Mouse (Mus musculus): ENCODE measurements around the gene Stx4a. TPM values are rescaled to one million over a fixed set of nuclear protein-coding genes. Genes with fewer than 3 reads are reported as not detected.
A peak's percentile ranks its signal among the peaks of the same experiment; 100 is the strongest.
"Not testable (repeated sequence)": the region's sequence is repeated elsewhere in the genome, so short reads cannot be mapped to it uniquely, and the experiment has no call there.

Gene Stx4a
- total RNA-seq, 1 experiment from 2014 or later, result 82.4 TPM

- ATAC-seq (replicated peaks in 1 of 2; ENCODE audit: insufficient read depth in 1 of 2, low FRiP score in 2 of 2, low TSS enrichment in 1 of 2, low read depth in 1 of 2, poor library complexity in 2 of 2, severe bottlenecking in 2 of 2), result no peak
Observed at GRCm38 (mm10) chr7:127885951-127886350, 61.9 kb downstream of the Stx4a start.

- no peak for ATAC-seq (replicated peaks in 1 of 2; ENCODE audit: insufficient read depth in 1 of 2, low FRiP score in 2 of 2, low TSS enrichment in 1 of 2, low read depth in 1 of 2, poor library complexity in 2 of 2, severe bottlenecking in 2 of 2)
Observed at GRCm38 (mm10) chr7:127886551-127886950, 62.5 kb downstream of the Stx4a start.

DNA sequence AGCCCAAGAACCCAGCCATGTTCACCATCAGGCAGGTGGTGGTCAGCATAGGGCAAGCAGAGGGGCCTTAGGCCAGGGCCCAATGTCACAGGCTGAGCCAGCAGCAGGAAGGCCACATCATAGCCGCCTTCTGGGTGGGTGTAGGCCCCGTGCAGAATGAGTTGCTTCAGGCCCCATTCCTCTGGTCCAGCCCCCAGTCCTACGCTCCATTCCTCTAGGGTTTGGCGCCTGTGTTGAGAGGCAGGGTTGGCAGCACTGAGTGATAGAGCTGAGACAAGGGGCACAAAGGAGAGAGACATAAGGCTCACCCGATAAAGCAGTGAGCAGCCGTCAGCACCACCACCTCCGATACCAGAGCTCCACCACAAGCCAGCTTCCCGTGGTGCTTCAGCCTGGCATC is 63.1 kb downstream of the Stx4a start:
- no peak for ATAC-seq (replicated peaks in 1 of 2; ENCODE audit: insufficient read depth in 1 of 2, low FRiP score in 2 of 2, low TSS enrichment in 1 of 2, low read depth in 1 of 2, poor library complexity in 2 of 2, severe bottlenecking in 2 of 2)

GRCm38 (mm10) chr7:127887781-127888180 is 63.7 kb downstream of the Stx4a start:
- no peak for ATAC-seq (replicated peaks in 1 of 2; ENCODE audit: insufficient read depth in 1 of 2, low FRiP score in 2 of 2, low TSS enrichment in 1 of 2, low read depth in 1 of 2, poor library complexity in 2 of 2, severe bottlenecking in 2 of 2)

DNA sequence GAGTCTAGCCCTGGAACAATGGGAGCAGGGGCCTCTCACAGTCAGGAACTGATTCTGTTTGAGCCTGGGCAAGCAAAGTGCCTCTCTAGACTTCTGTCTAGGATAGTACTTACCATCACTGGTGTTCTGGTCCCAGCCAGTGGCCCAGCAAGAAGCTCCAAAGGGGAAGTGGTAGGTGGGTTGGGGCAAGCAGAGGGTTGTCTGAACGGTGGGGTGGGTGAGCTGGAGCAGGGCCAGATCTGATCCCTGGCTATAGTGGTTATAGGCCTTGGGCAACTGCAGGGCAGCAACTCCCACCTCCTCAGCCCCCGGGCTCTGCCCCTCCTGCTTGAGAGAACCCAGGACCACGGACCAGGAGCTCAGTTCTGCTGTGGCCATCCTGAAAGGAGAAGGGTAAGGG is 64.7 kb downstream of the Stx4a start:
- 0 out of 4 replicates have a peak, but pooled peaks of 1 of the 2 experiments have one; percentile 18 for ATAC-seq (replicated peaks in 1 of 2; ENCODE audit: insufficient read depth in 1 of 2, low FRiP score in 2 of 2, low TSS enrichment in 1 of 2, low read depth in 1 of 2, poor library complexity in 2 of 2, severe bottlenecking in 2 of 2)

DNA sequence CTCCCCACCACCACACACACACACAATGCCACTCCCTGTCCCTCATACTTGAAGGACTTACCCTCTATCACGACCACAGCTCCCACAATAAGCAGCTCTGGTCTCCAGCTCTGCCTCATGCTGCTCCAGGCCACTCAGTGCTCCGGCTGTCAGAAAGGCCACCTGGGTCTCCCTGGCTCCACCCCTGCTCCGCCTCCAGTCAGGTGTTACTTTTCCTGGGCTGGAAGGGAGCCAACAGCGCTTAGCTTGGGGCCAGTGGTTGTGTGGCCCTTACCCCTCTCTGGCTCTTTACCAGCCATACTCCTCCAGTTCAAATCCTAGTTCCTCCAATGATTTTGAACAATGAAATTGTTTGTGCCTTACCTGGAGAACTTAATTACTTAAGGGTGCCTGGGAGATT is 66.7 kb downstream of the Stx4a start, which contains the start of gene Prss53:
Gene Prss53 (minus strand): TSS at position 173 of the 400 bp plus-strand sequence.
- ATAC-seq (replicated peaks in 1 of 2; ENCODE audit: insufficient read depth in 1 of 2, low FRiP score in 2 of 2, low TSS enrichment in 1 of 2, low read depth in 1 of 2, poor library complexity in 2 of 2, severe bottlenecking in 2 of 2), result no peak

- ATAC-seq (replicated peaks in 1 of 2; ENCODE audit: insufficient read depth in 1 of 2, low FRiP score in 2 of 2, low TSS enrichment in 1 of 2, low read depth in 1 of 2, poor library complexity in 2 of 2, severe bottlenecking in 2 of 2), result no peak
Observed at GRCm38 (mm10) chr7:127894480-127894879, 70.4 kb downstream of the Stx4a start.

- peak; percentile 94 to 97 for ATAC-seq (replicated peaks in 1 of 2; ENCODE audit: insufficient read depth in 1 of 2, low FRiP score in 2 of 2, low TSS enrichment in 1 of 2, low read depth in 1 of 2, poor library complexity in 2 of 2, severe bottlenecking in 2 of 2)
Observed at GRCm38 (mm10) chr7:127895442-127895841, 71.3 kb downstream of the Stx4a start, which contains the start of the genes Gm21974 and Vkorc1. Gm21974 (minus strand) TSS chr7:127895454. Vkorc1 (minus strand) TSS chr7:127895617.

- not testable (repeated sequence) for ATAC-seq (replicated peaks in 1 of 2; ENCODE audit: insufficient read depth in 1 of 2, low FRiP score in 2 of 2, low TSS enrichment in 1 of 2, low read depth in 1 of 2, poor library complexity in 2 of 2, severe bottlenecking in 2 of 2)
Observed at GRCm38 (mm10) chr7:127895891-127896290, 71.8 kb downstream of the Stx4a start.

- no peak; a peak in 1 of 4 replicates for ATAC-seq (replicated peaks in 1 of 2; ENCODE audit: insufficient read depth in 1 of 2, low FRiP score in 2 of 2, low TSS enrichment in 1 of 2, low read depth in 1 of 2, poor library complexity in 2 of 2, severe bottlenecking in 2 of 2)
Observed at GRCm38 (mm10) chr7:127896384-127896783, 72.3 kb downstream of the Stx4a start.

GRCm38 (mm10) chr7:127897542-127897941 is 73.4 kb downstream of the Stx4a start:
- ATAC-seq (replicated peaks in 1 of 2; ENCODE audit: insufficient read depth in 1 of 2, low FRiP score in 2 of 2, low TSS enrichment in 1 of 2, low read depth in 1 of 2, poor library complexity in 2 of 2, severe bottlenecking in 2 of 2), result no peak

- no peak for ATAC-seq (replicated peaks in 1 of 2; ENCODE audit: insufficient read depth in 1 of 2, low FRiP score in 2 of 2, low TSS enrichment in 1 of 2, low read depth in 1 of 2, poor library complexity in 2 of 2, severe bottlenecking in 2 of 2)
Observed at GRCm38 (mm10) chr7:127898179-127898956, 74.3 kb downstream of the Stx4a start.

Other genes starting within 250 kb of the Stx4a start
- 3.6 and 8.4 TPM in 2 replicates for gene Ccdc189, start 235.7 kb upstream of the Stx4a start, total RNA-seq (2017)
- 52.4 and 54.8 TPM in 2 replicates for gene Rnf40, start 235.5 kb upstream of the Stx4a start, total RNA-seq (2017)
- 16.1 and 16.8 TPM in 2 replicates for gene Zfp629, start 208.5 kb upstream of the Stx4a start, total RNA-seq (2017)
- 60.5 and 72.0 TPM in 2 replicates for gene Bcl7c, start 115.4 kb upstream of the Stx4a start, total RNA-seq (2017)
- gene Ctf1, start 111.6 kb upstream of the Stx4a start, total RNA-seq (2017), result 1.3 and 7.7 TPM in 2 replicates
- not detected in 2 replicates for gene Ctf2, start 92.1 kb upstream of the Stx4a start, total RNA-seq (2017)
- gene Fbxl19, start 79.8 kb upstream of the Stx4a start, total RNA-seq (2017), result 15.1 and 18.5 TPM in 2 replicates
- 25.3 and 34.4 TPM in 2 replicates for gene Orai3, start 54.5 kb upstream of the Stx4a start, total RNA-seq (2017)
- 12.4 and 15.2 TPM in 2 replicates for gene Setd1a, start 47.6 kb upstream of the Stx4a start, total RNA-seq (2017)
- not detected in 2 replicates for gene Gm49388, start 38.7 kb upstream of the Stx4a start, total RNA-seq (2017)
- gene Hsd3b7, start 23.7 kb upstream of the Stx4a start, total RNA-seq (2017), result 30.2 and 35.6 TPM in 2 replicates
- 0.40 and 1.6 TPM in 2 replicates for gene Stx1b, start 255 bp downstream of the Stx4a start, total RNA-seq (2017)
- 44.5 and 50.2 TPM in 2 replicates for gene Zfp646, start 51.9 kb downstream of the Stx4a start, total RNA-seq (2017)
- 5.4 and 7.0 TPM in 2 replicates for gene Zfp668, start 52.5 kb downstream of the Stx4a start, total RNA-seq (2017)
- 0.94 TPM in 1 of 2 replicates, not detected in the other for gene Prss53, start 66.7 kb downstream of the Stx4a start, total RNA-seq (2017)
- not detected in 2 replicates for gene Gm21974, start 71.2 kb downstream of the Stx4a start, total RNA-seq (2017)
- 31.1 and 40.5 TPM in 2 replicates for gene Vkorc1, start 71.3 kb downstream of the Stx4a start, total RNA-seq (2017)
- gene Bckdk, start 79.8 kb downstream of the Stx4a start, total RNA-seq (2017), result 37.4 and 44.7 TPM in 2 replicates
- gene Kat8, start 88.2 kb downstream of the Stx4a start, total RNA-seq (2017), result 42.5 and 48.2 TPM in 2 replicates
- not detected in 2 replicates for gene Prss8, start 105.8 kb downstream of the Stx4a start, total RNA-seq (2017)
- 1.2 and 2.3 TPM in 2 replicates for gene Prss36, start 122.4 kb downstream of the Stx4a start, total RNA-seq (2017)
- 98.3 and 114 TPM in 2 replicates for gene Fus, start 143.2 kb downstream of the Stx4a start, total RNA-seq (2017)
- gene Pycard, start 169.6 kb downstream of the Stx4a start, total RNA-seq (2017), result 16.9 and 21.1 TPM in 2 replicates
- gene Trim72, start 179.7 kb downstream of the Stx4a start, total RNA-seq (2017), result not detected in 2 replicates
- 29.7 and 53.4 TPM in 2 replicates for gene Itgam, start 238.3 kb downstream of the Stx4a start, total RNA-seq (2017)
- 0.56 TPM in 1 of 2 replicates, not detected in the other for gene Gm49368, start 238.4 kb downstream of the Stx4a start, total RNA-seq (2017)

Measured in hematopoietic stem cell, adult 5-6 weeks (primary cell).